Mouse (Mus musculus) bone marrow, adult 2 months (tissue): ENCODE results near the gene Tesk2.

Experiments
- CTCF ChIP-seq: fragments of 200-500 bp; IDR thresholded peaks from 2 replicates; pipeline ENCODE4 v1.5.1; 2011; ENCODE audit warnings: low read length, control low read depth; ENCODE audit not compliant: control insufficient read depth, insufficient read depth
- POLR2A ChIP-seq: fragments of 200-500 bp; IDR thresholded peaks from 2 replicates; pipeline ENCODE4 v1.6.1; 2011; ENCODE audit warnings: low read depth, mild to moderate bottlenecking, control low read depth, low read length, borderline replicate concordance; ENCODE audit not compliant: control insufficient read depth

- TF ChIP-seq POLR2A (no peak), CTCF (no peak)
Measured at GRCm38 (mm10) chr4:116792453-116792852, 71.7 kb downstream of the Tesk2 start.
